Comparison of ENCODE assay signal across 9 mouse cellular contexts in the genomic region with DNA sequence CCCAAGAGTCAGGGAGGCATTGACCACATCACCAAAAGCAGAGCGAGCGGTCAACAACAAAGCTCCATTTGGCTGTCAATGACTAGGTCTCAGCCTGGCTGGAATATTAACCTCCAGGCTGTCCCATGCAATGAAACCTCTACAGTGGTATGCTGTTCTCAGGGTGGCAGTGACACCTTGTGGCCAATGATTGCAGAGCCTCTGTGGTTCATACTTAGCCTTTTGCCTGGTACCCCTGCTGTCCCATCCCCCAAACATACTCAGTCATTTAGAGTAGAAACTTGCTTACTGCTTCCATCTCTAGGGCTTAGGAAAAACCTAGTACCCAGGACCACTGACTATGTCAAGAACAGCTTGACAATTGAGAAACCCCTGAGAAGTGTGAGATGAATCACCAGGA. TPM values are rescaled to one million over a fixed set of nuclear protein-coding genes. Genes with fewer than 3 reads are reported as not detected.
A peak's percentile ranks its signal among the peaks of the same experiment; 100 is the strongest.
DNase-seq lines count a peak whose midpoint lies in the region; ATAC-seq lines count a peak whose summit lies in the region.
"Had no signal": no experiment of that assay in that cellular context is flagged by ENCODE, and none has a peak within 500 bp of the region (broad histone marks: within the 10 kb centered on the region; RNA-seq: fewer than 3 reads in every experiment).

No protein-coding gene starts in this region.

- no peak overlapping the region for H3K4me2 ChIP-seq in forebrain, embryonic 12.5 days
- H3K4me2 ChIP-seq in lung, embryonic 16.5 days (ENCODE audit: low read depth, low read length) = no peak overlapping the region

- no peaks in the 10 kb centered on the region; the same call in 1 of the 2 replicates for H3K27me3 ChIP-seq in forebrain, embryonic 12.5 days
- no peaks in the 10 kb centered on the region for H3K27me3 ChIP-seq in lung, embryonic 16.5 days (ENCODE audit: control insufficient read depth, insufficient read depth, low read depth, low read length)

- H3K9me3 ChIP-seq in forebrain, embryonic 12.5 days = no peaks in the 10 kb centered on the region
- H3K9me3 ChIP-seq in lung, embryonic 16.5 days (ENCODE audit: control insufficient read depth, low read length) = no peaks in the 10 kb centered on the region

- DNase-seq in ES-CJ7 (ENCODE audit: low read depth, low spot score) = peak; percentile 66
- peak; percentile 46 for DNase-seq in brain, embryonic 18.5 days (ENCODE audit: low read depth, low spot score)
- DNase-seq in heart, postnatal 14 days = peak; percentile 81 to 85
- peak; percentile 84 for DNase-seq in kidney, postnatal 4 days
- DNase-seq in retina, adult 2 months (ENCODE audit: low read depth, low spot score) = peak; percentile 25
- DNase-seq in urinary bladder, postnatal 4 days (ENCODE audit: low spot score in 2 of 2) = peak; percentile 43 to 67

- no peak overlapping the region for H3K4me3 ChIP-seq in forebrain, embryonic 12.5 days (replicated peaks)
- H3K4me3 ChIP-seq in lung, embryonic 16.5 days (ENCODE audit: low read length) = no peak overlapping the region

- ATAC-seq in forebrain, embryonic 12.5 days (ENCODE audit: low FRiP score) = peak; percentile 70; the same call in 1 of the 2 replicates
- ATAC-seq in lung, embryonic 16.5 days (ENCODE audit: low read depth) = peak; percentile 79

- peaks cover 13% of the 10 kb centered on the region for H3K4me1 ChIP-seq in forebrain, embryonic 12.5 days
- peaks cover 16% of the 10 kb centered on the region for H3K4me1 ChIP-seq in lung, embryonic 16.5 days (replicated peaks; ENCODE audit: control insufficient read depth, insufficient read depth, low read length)

- no peak overlapping the region for H3K9ac ChIP-seq in forebrain, embryonic 12.5 days
- H3K9ac ChIP-seq in lung, embryonic 16.5 days (ENCODE audit: low read length) = no peak overlapping the region

- 60% methylated on average over 2 of the region's 2 CpGs for WGBS in forebrain, embryonic 12.5 days
- 50% methylated on average over 2 of the region's 2 CpGs for WGBS in lung, embryonic 16.5 days

- H3K36me3 ChIP-seq in forebrain, embryonic 12.5 days (replicated peaks) = no peaks in the 10 kb centered on the region
- H3K36me3 ChIP-seq in lung, embryonic 16.5 days (ENCODE audit: control insufficient read depth, insufficient read depth, low read length) = no peaks in the 10 kb centered on the region

- intact Hi-C loops in heart, postnatal 14 days (cut with DNase I) = loop anchor here (1.0 to 10.0 kb wide), 4 partner anchors 94 to 341 kb away; no protein-coding TSS in a partner anchor

- no peak overlapping the region for H3K27ac ChIP-seq in forebrain, embryonic 12.5 days
- H3K27ac ChIP-seq in lung, embryonic 16.5 days (ENCODE audit: low read length) = no peak overlapping the region

RNA-seq across cellular contexts. Expression of a gene that starts 15.9 kb away (rescaled TPM):
- polyA plus RNA-seq in forebrain, embryonic 12.5 days (2016; fragmentation: Nextera tagmentation; extraction: Ambion mirVana) = 0.23 and 0.29 TPM in 2 replicates
- 10 to 100 TPM; 27.9 to 29.4 TPM for total RNA-seq in heart, postnatal 14 days (2021)
- 2.3 and 3.0 TPM in 2 replicates for polyA plus RNA-seq in lung, embryonic 16.5 days (2015; fragmentation: Nextera tagmentation; extraction: Ambion mirVana)

RNA-seq across cellular contexts. Expression of a gene that starts 40.8 kb away (rescaled TPM):
- not detected in 2 replicates for polyA plus RNA-seq in forebrain, embryonic 12.5 days (2016; fragmentation: Nextera tagmentation; extraction: Ambion mirVana)
- total RNA-seq in heart, postnatal 14 days (2021) = not detected
- polyA plus RNA-seq in lung, embryonic 16.5 days (2015; fragmentation: Nextera tagmentation; extraction: Ambion mirVana) = not detected in 2 replicates
- total RNA-seq: left cerebral cortex, adult 8-10 months had no signal

Comparison
In these comparisons a context has a peak if more than half of its experiments do, and no peak if none do; other contexts are left out.
1. DNase-seq: peak in every context shown above with its lines; median percentile 84 in kidney, postnatal 4 days; 83 in heart, postnatal 14 days; 66 in ES-CJ7; 55 in urinary bladder, postnatal 4 days; 46 in brain, embryonic 18.5 days; 25 in retina, adult 2 months.